Mouse (Mus musculus) olfactory bulb, adult 2 months (tissue): ENCODE results near the gene Gart. TPM values are rescaled to one million over a fixed set of nuclear protein-coding genes. Genes with fewer than 3 reads are reported as not detected.

Experiments used
- H3K27ac ChIP-seq: fragments of 200-500 bp; 2 replicates; pipeline ENCODE4 v1.5.1; 2012; ENCODE audit warnings: low read depth, low read length; ENCODE audit not compliant: insufficient read depth
- H3K4me1 ChIP-seq: fragments of 200-500 bp; 2 replicates; pipeline ENCODE4 v1.6.1; 2012; ENCODE audit warnings: low read length; ENCODE audit not compliant: control insufficient read depth, insufficient read depth
- H3K4me3 ChIP-seq: fragments of 200-500 bp; 2 replicates; pipeline ENCODE4 v1.5.1; 2012; ENCODE audit warnings: mild to moderate bottlenecking, low read depth, low read length, moderate library complexity; ENCODE audit not compliant: insufficient read depth
- CTCF ChIP-seq: fragments of 200-500 bp; IDR thresholded peaks from 2 replicates; pipeline ENCODE4 v1.5.1; 2012; ENCODE audit warnings: low read depth, mild to moderate bottlenecking, low read length, moderate library complexity; ENCODE audit not compliant: insufficient read depth
- POLR2A ChIP-seq: fragments of 200-500 bp; IDR thresholded peaks from 2 replicates; pipeline ENCODE4 v1.6.1; 2012; ENCODE audit warnings: mild to moderate bottlenecking, low read depth, low read length, moderate library complexity; ENCODE audit not compliant: insufficient read depth
- WGBS: fragments of 180-500 bp; shearing (Covaris S2); methylation state at CpG from one replicate; pipeline ENCODE4 v1.1.7; 2018; 5-methylcytosine and 5-hydroxymethylcytosine counted together
- polyA plus RNA-seq: library from polyadenylated mRNA; stranded (reverse); fragments of >200 nt; gene quantifications from 2 replicates; pipeline ENCODE4 v1.2.4, GENCODE M21; 2012; ENCODE audit warnings: low replicate concordance; ENCODE audit not compliant: missing spikeins, insufficient read depth, insufficient read length

Gart gene
- polyA plus RNA-seq, 1 experiment, result not detected

DNA sequence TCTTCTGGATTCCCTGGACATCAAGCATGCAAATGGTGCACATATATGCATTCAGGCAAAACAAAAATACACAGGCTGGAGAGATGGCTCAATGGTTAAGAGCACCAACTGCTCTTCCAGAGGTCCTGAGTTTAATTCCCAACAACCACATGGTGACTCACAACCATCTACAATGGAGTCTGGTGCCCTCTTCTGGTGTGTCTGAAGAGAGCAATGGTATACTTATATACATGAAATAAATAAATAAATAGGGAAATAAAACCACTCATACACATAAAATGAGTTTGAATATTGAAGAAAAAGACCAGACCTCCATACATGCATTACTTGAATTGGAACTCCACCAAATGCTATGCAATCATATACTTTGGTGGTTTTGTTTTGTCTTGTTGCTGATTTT is 47.5 kb downstream of the Gart start:
- TF ChIP-seq CTCF (no peak), POLR2A (no peak)
- Histone ChIP-seq H3K4me1 (peaks cover 7% of the 10 kb centered on the region), H3K4me3 (no peak overlapping the region), H3K27ac (no peak overlapping the region)

DNA sequence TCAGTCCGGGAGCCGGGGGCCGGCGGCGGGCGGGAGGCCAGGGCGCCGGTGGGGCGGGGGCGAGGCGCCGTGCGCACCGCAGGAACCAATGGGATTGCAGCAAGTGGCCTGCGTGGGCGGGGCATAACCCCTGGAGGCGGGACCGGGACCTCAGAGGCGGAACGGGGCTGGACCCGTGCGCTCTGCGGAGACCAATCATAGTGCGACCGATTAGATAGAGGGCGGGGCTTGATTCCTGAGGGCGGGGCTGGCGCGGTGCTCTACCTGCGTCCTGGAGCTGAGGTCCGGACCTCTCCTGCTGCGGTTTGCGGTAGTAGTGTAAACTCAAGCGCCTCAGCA is 49.1 kb downstream of the Gart start, which contains the start of gene Tmem50b:
Gene Tmem50b, minus strand, starts transcription at position 129 of the 339 bp plus-strand sequence.
- no peak for TF ChIP-seq POLR2A
- no peak for TF ChIP-seq CTCF
- Histone ChIP-seq H3K27ac (peak within 1 kb of the TSS; percentile 34; the same call in 1 of the 2 replicates), H3K4me1 (peaks cover 12% of the 10 kb centered on the region), H3K4me3 (peak within 1 kb of the TSS; percentile 94)
- under 1% methylated on average over 34 of the region's 34 CpGs for WGBS

DNA sequence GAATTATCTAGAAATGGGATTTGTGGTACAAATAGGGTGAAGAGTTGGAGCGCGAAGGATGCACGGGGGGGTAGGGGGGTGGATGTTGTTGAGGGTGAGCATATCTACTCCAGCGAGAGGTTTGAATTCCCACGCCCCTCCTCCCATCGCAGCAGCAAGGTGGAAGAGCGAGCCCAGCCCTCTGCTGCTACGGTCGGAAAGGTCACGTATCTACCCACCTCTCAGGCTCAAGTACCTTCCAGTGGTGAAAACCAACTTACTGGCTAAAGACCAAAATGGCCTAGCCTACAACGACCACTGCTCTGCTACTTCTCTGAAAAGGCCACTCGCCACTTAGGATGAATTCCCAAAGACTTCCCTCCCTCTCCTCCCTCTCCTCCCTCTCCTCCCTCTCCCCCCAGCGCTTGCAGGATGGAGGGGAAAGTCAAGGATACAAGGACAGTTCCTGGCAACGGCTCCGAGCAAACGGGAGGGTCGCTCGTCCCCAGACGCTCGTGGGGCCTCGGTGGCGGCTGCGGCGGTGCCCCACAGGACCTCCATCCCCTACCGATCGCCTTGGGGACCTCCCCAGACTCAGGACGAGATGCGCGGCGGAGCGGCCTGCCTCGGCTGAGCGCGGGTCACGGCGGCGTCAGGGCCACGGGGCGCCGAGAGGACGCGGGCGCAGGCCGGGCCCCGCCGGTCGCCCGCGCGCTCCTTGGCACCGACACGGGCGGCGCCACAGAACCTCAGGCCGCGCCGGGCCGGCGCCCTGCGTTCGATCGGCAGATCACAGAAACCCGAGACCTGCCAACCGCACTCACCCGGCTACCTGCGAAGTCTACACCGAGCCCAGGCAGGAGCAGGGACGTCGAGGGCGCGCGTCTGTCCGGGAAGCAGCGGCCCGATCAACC is 49.7 kb downstream of the Gart start:
- peak; percentile 56; the same call in 1 of the 2 replicates for TF ChIP-seq POLR2A
- no peak for TF ChIP-seq CTCF
- WGBS, result under 1% methylated on average over 75 of the region's 75 CpGs

DNA sequence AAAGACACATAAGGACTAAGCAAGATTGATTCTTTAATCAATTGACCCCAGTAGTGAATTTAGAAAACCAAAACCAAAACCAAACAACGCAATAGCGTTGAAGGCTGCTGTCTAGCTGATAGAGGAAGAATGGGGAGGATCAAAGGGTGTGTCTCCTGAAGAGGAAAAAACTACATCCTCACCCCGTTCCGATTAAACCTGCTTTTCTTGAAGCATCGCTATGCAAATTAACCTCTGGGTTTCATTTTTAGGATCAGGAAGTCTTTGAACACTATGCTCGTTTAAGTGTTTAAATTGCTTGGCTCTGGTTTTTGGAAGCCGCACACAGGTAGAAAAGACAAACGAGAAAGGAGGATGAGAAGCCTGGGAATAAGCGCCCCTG is 50.4 kb downstream of the Gart start:
- H3K4me3 ChIP-seq, result peak overlapping the region; percentile 94
- WGBS, result 19% methylated on average over 9 of the region's 9 CpGs
- H3K27ac ChIP-seq, result no peak overlapping the region
- TF ChIP-seq CTCF, result no peak
- no peak for TF ChIP-seq POLR2A
- H3K4me1 ChIP-seq, result peaks cover 13% of the 10 kb centered on the region

More for the DNA sequence above, 49.7 kb downstream of the Gart start:
- Histone ChIP-seq H3K4me3 (peak overlapping the region; percentile 94), H3K27ac (peak overlapping the region; percentile 34; the same call in 1 of the 2 replicates), H3K4me1 (peaks cover 12% of the 10 kb centered on the region)

DNA sequence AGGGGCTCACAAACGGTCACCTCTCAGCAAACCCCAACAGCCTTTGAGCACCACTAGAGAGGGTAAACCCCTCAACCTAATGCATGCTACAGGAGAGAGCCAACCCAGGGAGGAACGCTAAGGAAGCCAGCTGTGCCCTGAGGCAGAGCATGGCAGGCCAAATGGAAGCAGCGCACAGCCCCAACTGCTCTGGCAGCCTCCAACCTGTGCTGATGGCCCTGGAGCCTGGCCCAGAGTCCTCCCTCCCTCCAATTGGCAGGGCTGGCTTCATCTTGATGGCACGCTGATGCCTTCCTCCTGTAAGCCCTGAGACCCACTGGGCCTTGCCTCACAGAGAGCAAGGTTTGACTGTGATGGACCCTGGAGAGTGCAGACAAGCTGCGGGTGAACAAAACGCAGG is 51.7 kb downstream of the Gart start:
- Histone ChIP-seq H3K4me3 (no peak overlapping the region), H3K4me1 (peaks cover 18% of the 10 kb centered on the region), H3K27ac (no peak overlapping the region)
- no peak for TF ChIP-seq CTCF
- no peak for TF ChIP-seq POLR2A
- WGBS, result 69% methylated on average over 6 of the region's 6 CpGs

DNA sequence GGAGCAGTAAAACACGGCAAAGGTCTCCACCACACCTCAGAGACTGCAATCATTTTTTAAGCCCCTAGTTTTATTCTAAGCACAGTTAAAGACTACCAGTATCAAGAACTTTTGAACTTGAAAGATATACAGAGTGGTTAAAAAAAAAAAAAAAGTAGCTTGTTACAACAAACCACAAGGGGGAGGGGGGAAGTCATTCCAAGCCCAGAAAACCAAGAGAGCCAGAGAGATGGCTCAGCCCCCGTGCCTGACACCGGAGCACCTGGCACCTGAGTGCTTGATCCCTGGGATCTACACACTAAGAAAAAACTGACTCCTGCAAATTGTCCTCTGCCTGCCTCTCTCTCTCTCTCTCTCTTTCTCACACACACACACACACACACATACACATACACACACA is 53.5 kb downstream of the Gart start:
- WGBS, result 73% methylated on average over 3 of the region's 3 CpGs
- Histone ChIP-seq H3K4me1 (peaks cover 28% of the 10 kb centered on the region), H3K27ac (no peak overlapping the region), H3K4me3 (no peak overlapping the region)
- TF ChIP-seq POLR2A (no peak), CTCF (no peak)

DNA sequence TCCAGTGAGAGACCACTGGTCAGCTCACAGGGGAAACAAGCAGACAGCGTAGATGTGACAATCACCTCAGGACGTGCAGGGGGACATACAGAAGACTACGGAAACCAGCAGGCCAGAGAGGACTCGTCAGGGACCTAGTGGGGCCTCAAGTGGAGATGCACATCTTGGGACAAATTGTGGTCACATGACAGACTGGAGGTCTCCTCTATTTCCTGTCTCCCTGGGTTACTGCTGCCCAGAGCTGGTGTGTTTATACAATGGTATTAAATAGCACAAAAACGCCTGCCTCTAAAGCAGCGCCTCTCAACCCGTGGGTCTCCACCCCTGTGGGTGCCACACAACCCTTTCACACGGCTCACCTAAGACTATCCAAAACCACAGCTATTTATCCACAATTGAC is 54.6 kb downstream of the Gart start:
- TF ChIP-seq POLR2A (no peak), CTCF (no peak)
- WGBS, result 86% methylated on average over 8 of the region's 8 CpGs

DNA sequence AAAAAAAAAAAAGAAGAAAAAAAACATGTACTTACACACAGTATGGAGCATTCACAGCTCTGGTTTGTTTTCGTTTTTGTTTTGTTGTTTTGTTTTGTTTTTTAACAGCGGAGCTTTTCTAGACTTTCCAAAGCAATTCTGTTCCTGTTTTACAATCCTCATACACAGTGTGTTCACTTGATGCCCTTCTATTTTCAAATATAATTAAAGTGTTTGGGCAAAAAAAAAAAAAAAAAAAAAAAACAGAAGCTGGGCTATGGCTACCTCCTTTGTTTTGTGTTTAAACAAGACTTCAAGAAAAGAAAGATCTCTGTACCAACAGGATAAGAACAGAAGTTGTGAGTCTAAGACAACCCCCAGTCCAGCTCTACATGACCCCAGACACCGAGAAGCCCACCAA is 58.0 kb downstream of the Gart start:
- Histone ChIP-seq H3K27ac (no peak overlapping the region), H3K4me3 (no peak overlapping the region), H3K4me1 (peaks cover 21% of the 10 kb centered on the region)
- WGBS, result 79% methylated on average over 3 of the region's 3 CpGs
- TF ChIP-seq CTCF, result no peak
- no peak for TF ChIP-seq POLR2A

More for the DNA sequence above, 54.6 kb downstream of the Gart start:
- no peak overlapping the region for H3K27ac ChIP-seq
- peaks cover 28% of the 10 kb centered on the region for H3K4me1 ChIP-seq
- H3K4me3 ChIP-seq, result no peak overlapping the region

DNA sequence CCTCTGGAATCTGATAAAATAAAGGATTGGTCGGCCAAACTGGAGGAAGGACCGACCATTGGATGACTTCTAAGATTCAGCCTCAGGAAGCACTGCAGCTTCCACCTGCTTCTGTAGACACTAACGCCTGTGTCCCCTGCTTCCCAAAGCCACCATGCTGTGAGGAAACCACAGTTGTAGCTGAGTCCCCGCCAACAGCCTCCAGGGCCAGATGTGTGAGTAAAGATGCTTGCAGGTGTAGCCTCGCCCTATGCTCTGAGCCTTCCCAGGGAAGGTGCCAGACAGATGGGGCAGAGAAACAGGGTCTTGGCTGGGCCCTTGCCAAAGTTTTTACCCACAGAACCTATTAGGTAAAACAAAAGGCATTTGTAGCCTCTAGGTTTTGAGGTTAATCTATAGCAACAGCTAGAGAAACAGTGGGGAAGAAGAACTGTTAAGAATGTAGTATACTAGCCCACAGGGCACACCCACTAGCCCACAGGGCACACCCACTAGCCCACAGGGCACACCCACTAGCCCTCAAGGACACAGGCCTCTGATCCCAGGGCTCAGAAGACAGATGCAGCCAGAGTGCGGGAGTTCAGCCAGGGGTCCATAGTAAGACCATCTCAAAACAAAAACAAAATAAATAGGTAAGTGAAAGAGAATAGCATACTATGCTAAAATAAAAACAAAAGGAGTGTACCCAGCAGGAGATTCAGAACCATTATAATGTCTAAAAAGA is 58.9 kb downstream of the Gart start:
- Histone ChIP-seq H3K4me3 (no peak overlapping the region), H3K4me1 (peaks cover 19% of the 10 kb centered on the region), H3K27ac (no peak overlapping the region)
- WGBS, result 87% methylated on average over 6 of the region's 6 CpGs
- TF ChIP-seq POLR2A, result no peak
- TF ChIP-seq CTCF, result no peak
